Mouse (Mus musculus) spleen, adult 2 months (tissue): Measurements from ENCODE around the gene Ttc27.

Experiments
- CTCF ChIP-seq: fragments of 200-500 bp; IDR thresholded peaks from 2 replicates; pipeline ENCODE4 v1.5.1; 2011; ENCODE audit warnings: mild to moderate bottlenecking, inconsistent platforms; ENCODE audit not compliant: insufficient read depth, insufficient read length, insufficient replicate concordance; ENCODE audit errors: extremely low read depth
- POLR2A ChIP-seq: fragments of 200-500 bp; IDR thresholded peaks from 2 replicates; pipeline ENCODE4 v1.6.1; 2011; ENCODE audit warnings: low read depth, low read length, inconsistent platforms

GRCm38 (mm10) chr17:74785586-74785985 lies 68.1 kb downstream of the Ttc27 start:
- no peak for TF ChIP-seq POLR2A
- no peak for TF ChIP-seq CTCF
